Mouse (Mus musculus) lung, postnatal 25 days (tissue): Measurements from ENCODE around the gene Ocln.

Experiments used
- DNase-seq: peaks from one replicate; pipeline ENCODE4 v3.0.0; 2022; ENCODE audit warnings: low spot score

Ocln gene

DNA sequence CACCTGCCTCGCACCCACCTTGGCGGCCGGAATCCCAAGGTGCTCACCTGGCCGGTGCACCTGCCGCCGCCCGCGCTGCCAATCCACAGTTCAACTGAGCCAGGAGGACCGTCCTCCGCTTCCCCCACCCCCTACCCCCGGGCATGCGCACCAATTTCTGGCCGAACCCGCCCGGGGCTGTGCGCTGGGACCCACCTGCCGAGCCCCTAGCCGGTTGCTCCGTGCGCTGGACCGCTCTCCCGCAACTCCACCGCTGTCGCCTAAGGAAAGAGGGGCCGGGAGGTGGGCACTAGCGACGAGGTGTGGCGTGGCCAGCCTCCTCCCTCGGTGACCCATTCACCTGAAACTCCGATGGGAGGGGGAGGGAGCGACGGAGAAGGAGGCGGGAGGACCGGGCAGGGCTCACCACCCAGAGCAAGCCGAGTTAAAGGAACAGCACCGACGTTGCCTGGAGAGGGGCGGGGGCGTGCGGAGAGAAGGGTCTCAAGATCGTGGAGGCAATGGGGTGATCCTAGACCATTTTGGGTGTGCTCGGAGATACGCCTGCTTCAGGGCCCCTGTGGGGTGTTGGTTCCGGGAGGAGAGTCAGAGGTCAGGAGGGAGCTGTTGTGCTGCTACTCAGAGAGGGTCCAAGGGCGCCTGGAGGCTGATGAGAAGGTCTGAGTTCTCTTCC lies at the start of gene Ocln:
Gene Ocln, minus strand, starts transcription at position 350 of the 673 bp plus-strand sequence.
- peak; percentile 78 for DNase-seq

DNA sequence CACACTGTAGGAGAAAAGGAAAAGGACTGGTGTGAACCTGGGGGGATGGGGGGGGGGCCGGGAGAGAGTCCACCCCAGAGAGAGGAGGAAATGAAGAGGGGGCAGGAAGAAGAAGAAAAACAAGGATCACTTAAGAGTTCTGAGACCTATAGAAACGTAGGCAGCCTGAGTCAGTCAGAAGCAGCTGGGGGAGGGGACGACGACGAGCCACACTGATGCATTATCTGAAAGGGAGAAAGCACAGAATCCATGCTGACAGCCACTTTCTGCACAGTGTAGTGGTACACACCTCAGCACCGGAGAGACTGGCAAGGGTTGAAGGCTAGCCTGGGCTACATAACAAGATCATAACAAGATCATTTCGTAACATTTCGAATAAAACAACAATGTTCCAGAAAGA lies 48.5 kb upstream of the Ocln start:
- DNase-seq = no peak

DNA sequence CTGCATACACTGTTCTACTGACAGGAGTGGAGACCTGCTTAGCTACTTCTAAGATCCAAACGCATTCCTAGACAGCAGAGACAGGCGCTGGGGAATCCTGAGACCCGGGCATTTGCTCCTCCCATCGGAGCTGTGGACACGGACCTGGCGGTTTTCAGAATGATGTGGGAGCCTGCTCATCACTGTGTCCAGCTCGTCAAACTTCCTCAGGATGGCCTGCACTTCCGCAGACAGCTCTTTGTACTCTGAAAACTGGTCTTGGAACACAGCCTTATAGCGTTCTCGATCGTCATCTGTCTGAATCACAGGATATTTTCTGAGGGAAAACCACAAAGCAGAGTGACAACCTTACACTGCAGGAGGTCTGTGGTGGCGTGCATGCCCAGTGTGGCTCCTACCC lies 47.8 kb upstream of the Ocln start:
- no peak for DNase-seq

DNA sequence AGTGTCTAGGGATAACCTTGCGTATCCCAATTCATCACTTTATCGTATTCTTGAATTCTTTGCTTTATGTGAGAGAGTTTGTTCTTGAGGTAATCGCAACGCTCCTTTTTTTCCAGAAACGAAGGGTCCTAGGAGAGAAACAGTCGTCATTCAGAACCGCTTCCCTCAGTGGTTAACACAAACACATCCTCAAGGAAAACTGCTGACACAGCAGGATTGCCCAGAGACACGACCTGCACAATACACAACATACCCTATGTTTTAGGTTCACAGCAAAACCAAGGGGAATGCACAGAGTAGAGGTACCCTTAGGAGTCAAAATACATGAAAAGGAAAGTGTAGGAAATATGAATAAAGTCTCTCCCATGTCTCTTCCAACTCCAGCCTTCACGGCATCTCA lies 44.8 kb upstream of the Ocln start:
- DNase-seq = no peak

DNA sequence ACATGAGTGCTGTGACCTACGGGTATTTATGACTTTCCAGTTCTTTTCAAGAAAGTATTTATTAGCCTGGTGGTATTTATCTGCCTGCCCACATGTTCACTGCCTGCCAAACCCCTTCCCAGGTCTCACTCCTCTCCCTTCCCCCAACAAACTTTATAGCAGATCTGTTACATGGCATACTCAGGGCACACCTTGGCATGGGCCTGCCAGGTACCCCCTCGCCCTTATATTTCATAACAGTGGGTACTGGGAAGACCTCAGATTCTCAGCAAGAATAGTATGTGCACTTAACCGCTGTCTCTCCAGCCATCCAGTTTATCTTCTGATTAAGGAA lies 43.0 kb upstream of the Ocln start:
- no peak for DNase-seq

DNA sequence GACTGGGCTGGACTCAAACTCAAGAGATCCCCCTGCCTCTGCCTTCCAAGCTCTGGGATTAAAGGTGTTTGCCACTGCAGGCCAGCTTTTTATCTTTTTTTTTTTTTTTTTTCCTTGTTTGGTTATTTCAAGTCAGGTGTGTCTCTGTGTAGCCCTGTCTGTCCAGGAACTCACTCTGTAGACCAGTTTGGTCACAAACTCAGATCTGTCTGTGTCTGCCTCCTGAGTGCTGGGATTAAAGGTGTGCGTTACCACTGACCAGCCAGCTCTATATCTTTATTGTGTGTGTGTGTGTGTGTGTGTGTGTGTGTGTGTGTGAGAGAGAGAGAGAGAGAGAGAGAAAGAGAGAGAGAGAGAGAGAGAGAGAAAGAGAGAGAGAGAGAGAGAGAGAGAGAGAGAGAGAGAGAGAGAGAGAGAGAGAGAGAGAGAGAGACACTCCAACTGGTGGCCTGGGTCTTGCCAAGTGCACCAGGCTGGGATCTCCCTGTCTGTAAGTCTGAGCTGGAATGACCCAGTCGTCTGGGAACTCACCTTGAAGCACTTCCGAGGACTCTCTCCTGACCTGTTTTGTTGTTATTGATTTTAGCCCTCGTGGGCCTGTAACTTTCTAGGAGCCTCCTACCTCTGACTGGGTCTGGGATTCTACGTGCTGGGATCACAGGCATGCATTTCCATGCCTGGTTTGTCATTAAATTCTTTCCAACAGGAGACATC lies 42.5 kb upstream of the Ocln start:
- no peak for DNase-seq

DNA sequence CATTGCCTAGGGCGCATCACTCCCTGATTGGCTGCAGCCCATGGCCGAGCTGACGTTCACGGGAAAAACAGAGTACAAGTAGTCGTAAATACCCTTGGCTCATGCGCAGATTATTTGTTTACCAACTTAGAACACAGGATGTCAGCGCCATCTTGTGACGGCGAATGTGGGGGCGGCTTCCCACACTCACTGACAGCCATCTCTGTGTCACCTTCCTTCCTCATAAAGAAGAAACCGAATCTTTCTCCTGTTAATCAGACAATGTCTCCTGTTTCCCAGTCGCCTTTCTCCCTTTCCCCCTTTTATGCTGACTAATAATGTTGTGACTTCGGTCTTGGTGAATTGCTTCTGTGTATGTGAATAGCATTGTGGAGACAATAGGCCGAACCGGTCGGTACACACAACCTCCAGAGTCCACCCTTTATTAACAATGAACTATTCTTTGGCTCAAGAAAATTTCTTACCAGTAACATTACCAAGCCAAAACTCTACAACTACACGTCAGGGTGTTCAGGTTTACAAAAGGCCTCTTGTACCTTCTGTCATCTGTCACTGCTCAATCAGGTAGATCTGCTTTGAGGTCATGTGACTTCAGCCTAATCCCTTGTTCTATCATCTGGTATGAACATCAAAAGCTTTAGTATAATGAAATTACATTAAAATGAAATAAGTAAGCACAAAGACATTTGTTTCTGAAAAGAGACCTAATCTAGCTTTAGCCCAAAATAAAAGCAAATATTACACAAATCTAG lies 41.7 kb upstream of the Ocln start:
- DNase-seq = peak; percentile 60

DNA sequence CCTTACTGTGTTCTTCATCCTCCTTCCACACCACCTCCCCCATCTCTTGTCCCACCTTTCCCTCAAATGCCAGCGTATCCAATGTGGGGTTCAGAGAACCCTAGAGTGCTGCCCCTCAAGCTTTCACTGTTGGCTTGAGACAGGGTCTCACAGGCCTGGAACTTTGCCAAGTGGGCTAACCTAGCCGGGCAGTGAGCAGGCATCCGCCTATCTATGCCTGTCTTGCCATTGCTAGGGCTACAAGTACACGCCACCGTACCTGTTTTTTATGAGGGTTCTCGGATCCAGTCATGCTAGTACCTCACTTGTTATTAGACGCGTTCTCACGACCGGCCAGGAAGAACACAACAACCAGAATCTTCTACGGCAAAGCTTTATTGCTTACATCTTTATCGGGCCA lies 36.1 kb upstream of the Ocln start:
- DNase-seq = no peak

DNA sequence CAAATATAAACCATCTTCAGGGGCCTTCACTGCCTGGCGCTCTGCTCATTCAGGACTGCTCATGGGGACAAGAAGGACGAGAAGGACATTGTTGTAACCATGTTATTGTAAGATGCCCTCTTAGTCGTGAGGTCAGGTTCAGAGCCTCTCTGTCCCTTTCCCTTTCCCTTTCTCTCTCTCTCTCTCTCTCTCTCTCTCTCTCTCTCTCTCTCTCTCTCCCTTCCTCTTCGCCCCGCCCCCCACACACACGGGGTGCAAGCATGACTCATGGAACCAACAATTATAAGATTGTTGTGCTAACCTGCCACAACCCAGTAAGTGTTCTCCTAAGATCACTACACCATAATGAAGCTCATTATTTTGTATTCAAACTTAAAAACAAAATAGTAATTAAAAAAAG lies 29.6 kb upstream of the Ocln start:
- no peak for DNase-seq

DNA sequence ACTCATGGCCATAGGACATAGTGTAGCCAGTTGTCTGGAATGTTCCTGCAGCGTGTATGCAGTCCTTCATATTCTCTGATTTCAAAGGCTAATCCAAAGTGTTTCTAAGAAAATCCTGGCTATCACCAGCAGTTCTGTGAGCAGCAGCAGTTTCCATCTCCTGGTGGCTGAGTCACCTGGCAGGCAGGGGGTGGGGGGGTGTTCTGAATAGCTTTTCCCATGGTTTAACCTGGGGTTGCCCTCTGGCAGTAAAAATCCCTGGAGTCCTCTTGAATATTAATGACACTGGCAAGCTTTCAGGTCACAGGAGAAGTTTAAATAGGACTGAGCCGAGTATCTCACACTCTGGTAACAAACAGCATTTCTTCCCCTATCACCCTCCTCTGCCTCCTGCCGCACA lies 29.2 kb upstream of the Ocln start:
- no peak for DNase-seq

DNA sequence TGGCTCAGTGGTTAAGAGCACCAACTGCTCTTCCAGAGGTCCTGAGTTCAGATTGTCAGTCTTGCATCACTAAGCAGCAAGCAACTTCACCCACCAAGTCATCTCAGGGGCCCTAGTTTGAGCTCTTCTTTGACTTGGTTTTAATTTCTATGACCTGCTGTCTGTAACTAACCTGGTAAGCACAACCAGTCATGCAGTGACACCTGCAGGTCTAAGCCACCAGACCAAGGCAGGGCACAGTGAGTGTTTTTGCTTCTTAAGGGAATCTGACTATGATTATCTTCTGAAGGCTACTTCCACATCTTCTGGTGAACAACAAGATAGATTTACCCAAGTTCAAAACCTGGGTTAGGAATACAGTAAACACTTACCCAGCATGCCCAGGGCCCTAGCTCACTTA lies 27.4 kb upstream of the Ocln start:
- DNase-seq = no peak

DNA sequence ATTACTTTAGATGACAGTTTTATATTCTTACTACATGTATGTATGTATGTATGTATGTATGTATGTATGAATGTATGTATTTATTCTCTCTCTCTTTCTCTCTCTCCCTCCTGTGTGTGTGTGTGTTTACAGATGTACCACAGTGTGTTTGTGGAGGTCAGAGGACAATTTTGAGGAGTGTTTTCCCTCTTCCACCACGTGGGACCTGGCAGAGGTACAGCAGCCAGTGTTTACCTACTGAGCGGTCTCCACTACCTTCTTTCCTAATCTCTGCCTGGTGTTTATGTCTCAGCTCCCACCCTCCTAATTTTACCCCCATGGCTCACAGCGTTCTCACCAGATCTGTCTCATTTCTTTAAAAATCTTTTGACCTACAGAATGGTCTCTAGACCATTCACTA lies 26.7 kb upstream of the Ocln start:
- no peak for DNase-seq

DNA sequence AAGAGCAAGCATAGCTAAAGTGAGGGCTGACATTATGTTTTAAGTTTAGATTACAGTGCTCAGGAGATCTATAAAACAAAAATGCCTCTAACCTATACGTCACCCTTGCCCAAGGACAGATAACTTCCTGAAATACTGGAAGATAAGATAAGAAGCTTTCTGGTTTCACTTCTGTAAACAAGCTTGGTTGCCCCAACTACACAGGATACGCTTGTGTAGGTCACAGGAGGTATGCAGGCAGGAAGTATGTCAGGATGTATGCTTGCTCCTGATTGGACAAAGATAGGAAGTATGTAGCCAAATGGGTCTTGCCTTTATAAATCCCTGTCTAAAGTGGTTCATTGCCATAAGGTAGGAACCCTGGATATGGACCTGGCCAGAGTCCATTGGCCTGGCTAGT lies 23.4 kb upstream of the Ocln start:
- DNase-seq = peak; percentile 28

DNA sequence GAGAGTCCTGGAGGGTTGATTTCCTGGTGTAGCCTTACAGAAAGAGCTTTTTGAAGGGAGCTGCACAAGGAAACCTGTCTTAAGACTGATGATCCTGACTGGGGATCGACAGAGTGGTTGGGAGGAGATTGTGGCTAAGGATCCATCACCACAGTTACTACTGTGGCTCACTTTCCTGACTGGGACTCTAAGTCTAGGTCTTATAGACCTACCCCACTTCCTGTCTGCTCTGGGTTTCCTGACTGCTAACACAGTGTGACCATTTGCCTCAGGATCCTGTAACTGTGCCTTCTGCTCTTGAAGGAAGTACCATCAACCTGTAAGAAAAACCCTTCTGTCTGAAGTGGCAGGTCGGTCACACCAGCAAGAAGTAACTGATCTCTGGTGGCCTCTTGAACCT lies 18.2 kb upstream of the Ocln start:
- DNase-seq = no peak

DNA sequence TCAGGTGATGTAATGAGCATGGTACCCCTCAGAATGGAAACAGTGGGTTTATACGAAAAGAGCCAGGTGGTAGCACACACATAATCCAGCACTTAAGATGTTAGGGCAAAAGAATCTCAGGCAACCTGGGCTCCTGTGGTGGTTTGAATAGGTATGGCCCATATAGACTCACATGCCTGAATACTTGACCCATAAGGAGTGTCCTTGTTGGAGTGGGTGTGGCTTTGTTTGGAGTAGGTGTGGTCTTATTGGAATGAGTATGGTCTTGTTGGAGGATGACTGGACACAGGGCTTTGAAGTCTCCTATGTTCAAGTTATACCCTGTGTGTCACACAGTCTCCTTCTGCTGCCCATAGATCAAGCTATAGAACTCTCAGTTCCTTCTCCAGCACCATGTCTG lies 15.8 kb upstream of the Ocln start:
- DNase-seq = no peak

DNA sequence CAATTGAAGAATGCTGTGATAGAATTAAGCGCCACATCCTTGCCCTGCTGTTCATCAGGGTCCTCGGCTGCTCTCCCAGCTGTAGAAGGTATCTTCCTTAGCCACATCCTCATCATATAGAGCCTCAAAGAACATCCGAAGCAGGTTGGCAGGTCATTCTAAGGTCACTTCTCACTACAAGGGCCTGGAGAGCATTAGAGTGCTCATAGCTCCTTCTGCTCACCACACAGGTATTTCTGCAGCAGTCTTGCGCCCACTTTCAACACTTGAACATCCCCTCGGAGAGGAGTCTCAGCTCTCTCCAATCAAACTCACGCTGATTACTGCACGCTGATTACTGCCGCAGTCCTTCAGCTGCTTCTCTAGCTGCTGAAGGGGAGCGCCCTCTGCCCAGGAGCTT lies 6.9 kb upstream of the Ocln start:
- no peak for DNase-seq

DNA sequence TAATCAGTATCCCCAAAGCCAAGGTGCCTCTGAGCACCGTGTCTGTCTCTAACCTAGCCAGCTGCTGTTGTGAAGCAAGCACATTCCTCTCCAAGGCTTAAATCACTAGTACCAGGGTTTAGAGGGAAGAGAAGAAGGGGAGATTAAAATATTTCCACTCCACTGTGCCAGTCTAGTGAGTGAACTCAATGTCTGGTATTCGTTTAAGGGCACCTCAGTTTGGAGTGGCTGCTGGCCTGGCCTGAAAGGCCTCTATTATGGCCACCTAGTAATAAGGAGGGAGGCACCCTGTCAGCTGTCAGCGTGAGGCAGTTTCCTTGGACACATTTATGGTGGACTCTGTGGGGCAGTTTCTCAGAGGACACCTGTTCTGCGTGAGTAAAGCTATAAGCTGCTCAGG lies 4.5 kb upstream of the Ocln start:
- DNase-seq = peak; percentile 52

DNA sequence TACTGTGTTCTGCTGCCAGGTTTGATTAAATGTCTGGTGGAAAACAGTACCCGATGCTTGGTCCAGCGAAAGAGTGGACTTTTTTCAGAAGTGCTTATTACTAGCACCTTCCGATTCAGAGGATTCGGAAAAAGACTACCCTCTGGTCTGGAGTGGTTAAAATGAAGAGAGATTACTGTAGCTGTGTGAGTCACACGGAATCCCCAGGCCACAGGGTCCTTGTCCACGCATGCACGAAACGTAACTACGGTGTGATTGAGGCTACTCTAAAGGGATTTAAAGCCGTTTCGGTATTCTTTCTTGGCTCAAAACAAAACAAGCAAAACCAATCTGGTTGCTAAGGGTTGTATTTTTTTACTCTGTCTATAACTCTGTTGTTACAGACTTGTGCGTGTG lies 522 bp upstream of the Ocln start:
- DNase-seq = no peak

DNA sequence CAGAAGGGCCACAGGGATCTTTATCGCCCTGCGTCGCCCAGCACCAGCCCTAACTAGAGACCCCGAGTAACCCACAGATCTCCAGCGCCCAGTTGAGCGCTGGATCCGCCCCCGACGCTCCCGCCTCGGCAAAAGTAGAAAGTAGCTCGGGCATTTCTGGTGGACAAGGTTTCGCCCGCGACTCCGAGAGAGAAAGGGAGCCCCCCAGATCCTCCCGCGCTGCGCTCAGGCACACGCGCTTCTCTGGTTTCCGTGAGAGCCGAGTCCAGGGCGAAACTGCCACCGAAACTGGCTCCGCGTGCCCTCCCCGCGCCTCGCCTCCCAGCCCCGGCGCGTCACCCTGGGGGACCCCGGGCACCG lies 529 bp downstream of the Ocln start:
- no peak for DNase-seq

DNA sequence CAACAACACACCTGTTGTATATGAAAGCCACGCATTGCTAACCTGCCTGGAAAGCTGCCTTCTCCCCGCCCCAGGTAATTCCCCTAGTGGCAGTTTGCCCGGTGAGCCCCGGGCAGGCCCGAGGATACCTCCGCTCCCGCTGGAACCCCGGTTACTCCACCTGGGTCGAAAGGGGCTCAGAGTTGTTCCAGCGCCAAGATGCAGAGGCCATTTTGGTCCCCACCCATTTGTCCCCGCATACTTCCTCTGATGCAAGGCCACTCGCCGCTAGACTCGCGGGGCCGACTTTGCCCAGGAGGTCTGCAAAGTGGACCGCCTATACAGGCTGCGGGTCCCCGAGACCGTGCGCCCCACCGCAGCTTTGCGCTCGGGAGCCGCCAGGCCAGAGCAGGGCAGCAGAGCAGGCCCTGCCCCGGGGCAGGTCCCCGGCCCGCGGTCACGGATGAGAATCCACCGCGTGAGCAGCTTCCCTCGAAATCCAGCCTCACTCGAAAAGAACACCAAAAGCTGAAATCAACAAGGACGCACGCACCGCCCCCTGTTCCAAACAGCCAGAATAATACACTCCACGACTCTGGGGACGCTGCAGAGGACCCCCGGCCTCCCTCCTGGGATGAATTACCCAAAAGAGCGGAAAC lies 1.0 kb downstream of the Ocln start:
- peak; percentile 15 for DNase-seq

DNA sequence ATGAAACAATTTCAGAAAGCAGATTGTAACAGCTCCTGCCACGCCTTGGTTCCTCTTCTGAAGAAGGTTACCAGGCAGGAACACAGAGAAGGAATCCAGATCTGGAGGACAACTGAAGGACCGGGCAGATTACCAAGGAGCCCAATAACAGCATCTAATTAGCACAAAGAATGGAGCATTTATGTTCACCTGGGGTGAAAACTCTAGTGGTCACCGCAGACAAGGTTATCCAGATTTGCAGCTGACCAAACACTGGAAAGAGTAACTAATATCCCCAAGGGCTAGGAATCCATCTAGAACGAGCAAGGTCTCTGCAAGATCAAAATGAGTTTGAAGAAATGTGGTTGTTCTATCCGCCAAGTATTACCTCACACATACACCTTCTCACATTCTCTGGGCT lies 5.2 kb downstream of the Ocln start:
- no peak for DNase-seq

DNA sequence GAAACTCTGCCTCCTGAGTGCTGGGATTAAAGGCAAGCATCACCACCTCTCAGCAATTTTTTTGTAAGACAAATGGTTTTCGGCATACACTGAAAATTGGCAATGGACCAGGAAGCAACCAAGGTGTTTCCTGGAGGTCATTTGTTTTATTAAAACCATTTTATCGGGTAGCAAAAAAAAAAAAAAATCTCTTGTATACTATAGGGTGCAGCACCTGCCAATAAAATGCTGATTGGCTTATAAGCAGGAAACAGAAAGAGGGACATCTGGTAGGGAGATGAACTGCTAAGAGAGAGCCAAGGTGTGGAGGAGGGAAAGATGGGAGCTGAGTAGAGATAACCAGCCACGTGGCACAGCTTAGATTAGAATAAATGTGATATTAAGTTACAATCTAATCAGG lies 7.0 kb downstream of the Ocln start:
- no peak for DNase-seq

DNA sequence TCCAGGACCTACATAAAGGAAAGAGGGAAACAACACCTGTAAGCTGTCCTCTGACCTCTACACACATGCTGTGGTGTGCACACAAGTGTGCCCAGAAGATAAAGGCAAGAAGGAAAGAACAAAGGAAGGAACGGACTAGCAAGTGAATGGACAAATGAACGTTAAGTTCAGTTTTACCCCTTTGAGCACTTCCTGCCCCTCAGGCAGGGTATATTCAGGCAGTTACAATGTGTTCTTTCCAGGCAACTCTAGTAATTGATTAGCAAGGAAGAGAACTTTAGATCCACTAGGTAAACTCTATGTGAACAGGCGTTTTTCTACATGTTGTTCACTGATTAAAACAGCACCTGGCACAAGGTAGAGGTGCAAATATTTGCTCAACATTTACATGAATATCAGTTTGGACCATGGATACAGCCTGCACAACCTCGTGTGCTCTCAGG lies 8.3 kb downstream of the Ocln start:
- no peak for DNase-seq
